Comparison of ENCODE assay signal across 24 mouse cellular contexts in genomic region chr10:46046890-46047414, GRCm38 (mm10).
DNase-seq lines count a peak whose midpoint lies in the region; ATAC-seq and TF ChIP-seq lines count a peak whose summit lies in the region.
"Had no signal": no experiment of that assay in that cellular context is flagged by ENCODE, and none has a peak within 500 bp of the region (broad histone marks: within the 10 kb centered on the region; RNA-seq: fewer than 3 reads in every experiment).

No protein-coding gene starts in this region.

- no peak overlapping the region for H3K4me3 ChIP-seq in forebrain, embryonic 12.5 days (replicated peaks)
- H3K4me3 ChIP-seq in forebrain, embryonic 11.5 days (ENCODE audit: low read depth, low read length): no peak overlapping the region
- no peak overlapping the region for H3K4me3 ChIP-seq in layer of hippocampus, adult 2 months
- no peak overlapping the region for H3K4me3 ChIP-seq in forebrain, embryonic 15.5 days
- no peak overlapping the region for H3K4me3 ChIP-seq in neural tube, embryonic 13.5 days
- H3K4me3 ChIP-seq: embryonic facial prominence, embryonic 10.5 days; intestine, embryonic 15.5 days; limb, embryonic 12.5 days; liver, embryonic 12.5 days had no signal

- 73% methylated on average over 8 of the region's 8 CpGs for WGBS in forebrain, embryonic 12.5 days
- WGBS in forebrain, embryonic 11.5 days: 83% methylated on average over 8 of the region's 8 CpGs
- 44% methylated on average over 8 of the region's 8 CpGs for WGBS in forebrain, embryonic 15.5 days
- WGBS in neural tube, embryonic 13.5 days: 80% methylated on average over 8 of the region's 8 CpGs

- no peak for DNase-seq in forebrain, embryonic 11.5 days (ENCODE audit: low spot score)
- DNase-seq in layer of hippocampus, adult 2 months (ENCODE audit: low spot score in 2 of 2): no peak
- no peak for DNase-seq in layer of hippocampus, adult 11-12 months (ENCODE audit: low spot score)
- no peak for DNase-seq in thymus, postnatal 4 days
- DNase-seq in frontal cortex, postnatal 25 days (ENCODE audit: low spot score in 2 of 2): no peak
- DNase-seq: adrenal gland, postnatal 14 days; cerebellum, adult 18-20 months; gastrocnemius, postnatal 14 days; heart, adult 18-20 months; heart, postnatal 36 days; kidney, adult 9 months; kidney, postnatal 25 days; lung, adult 2 months; lung, postnatal 4 days; thymus, postnatal 25 days had no signal

- no peaks in the 10 kb centered on the region for H3K27me3 ChIP-seq in forebrain, embryonic 12.5 days
- no peaks in the 10 kb centered on the region for H3K27me3 ChIP-seq in forebrain, embryonic 11.5 days (ENCODE audit: control insufficient read depth, insufficient read depth, low read length)
- no peaks in the 10 kb centered on the region for H3K27me3 ChIP-seq in forebrain, embryonic 15.5 days
- no peaks in the 10 kb centered on the region for H3K27me3 ChIP-seq in neural tube, embryonic 13.5 days
- H3K27me3 ChIP-seq: intestine, embryonic 15.5 days; limb, embryonic 12.5 days; liver, embryonic 12.5 days had no signal

- H3K4me2 ChIP-seq in forebrain, embryonic 12.5 days: no peak overlapping the region
- no peak overlapping the region for H3K4me2 ChIP-seq in forebrain, embryonic 11.5 days (ENCODE audit: low read depth, low read length, severe bottlenecking)
- no peak overlapping the region for H3K4me2 ChIP-seq in forebrain, embryonic 15.5 days (replicated peaks)
- no peak overlapping the region for H3K4me2 ChIP-seq in neural tube, embryonic 13.5 days
- H3K4me2 ChIP-seq: intestine, embryonic 15.5 days; limb, embryonic 12.5 days; liver, embryonic 12.5 days had no signal

- no peak overlapping the region for H3K9ac ChIP-seq in forebrain, embryonic 12.5 days
- no peak overlapping the region for H3K9ac ChIP-seq in forebrain, embryonic 11.5 days (ENCODE audit: low read length)
- H3K9ac ChIP-seq in forebrain, embryonic 15.5 days (replicated peaks): no peak overlapping the region
- no peak overlapping the region for H3K9ac ChIP-seq in neural tube, embryonic 13.5 days
- H3K9ac ChIP-seq: intestine, embryonic 15.5 days; limb, embryonic 12.5 days; liver, embryonic 12.5 days had no signal

- 0 out of 2 replicates have a peak overlapping the region, but pooled peaks have one; percentile 15 for H3K27ac ChIP-seq in forebrain, embryonic 12.5 days
- H3K27ac ChIP-seq in forebrain, embryonic 11.5 days (ENCODE audit: low read depth, low read length): no peak overlapping the region
- peak overlapping the region; percentile 86 for H3K27ac ChIP-seq in layer of hippocampus, adult 2 months
- H3K27ac ChIP-seq in forebrain, embryonic 15.5 days (replicated peaks): peak overlapping the region; percentile 69
- H3K27ac ChIP-seq in neural tube, embryonic 13.5 days (replicated peaks): peak overlapping the region; percentile 52; the same call in 1 of the 2 replicates
- H3K27ac ChIP-seq: embryonic facial prominence, embryonic 10.5 days; intestine, embryonic 15.5 days; limb, embryonic 12.5 days; liver, embryonic 12.5 days had no signal

- TF ChIP-seq CTCF in layer of hippocampus, adult 2 months (conservative IDR thresholded peaks at IDR 0.05): no peak

- ATAC-seq in forebrain, embryonic 12.5 days (ENCODE audit: low FRiP score): no peak
- no peak for ATAC-seq in forebrain, embryonic 11.5 days (replicated peaks; ENCODE audit: low FRiP score)
- peak; percentile 23; the same call in 1 of the 2 replicates for ATAC-seq in forebrain, embryonic 15.5 days (replicated peaks)
- ATAC-seq in neural tube, embryonic 13.5 days (ENCODE audit: low read depth): no peak
- ATAC-seq: activated CD4-positive, CD25-positive, alpha-beta regulatory T cell, adult 4 months; CD4-positive, CD25-positive, alpha-beta regulatory T cell, adult 4 months; intestine, embryonic 15.5 days; liver, embryonic 12.5 days had no signal

- no peaks in the 10 kb centered on the region for H3K9me3 ChIP-seq in forebrain, embryonic 12.5 days
- no peaks in the 10 kb centered on the region for H3K9me3 ChIP-seq in forebrain, embryonic 11.5 days (ENCODE audit: control insufficient read depth, low read length)
- no peaks in the 10 kb centered on the region for H3K9me3 ChIP-seq in forebrain, embryonic 15.5 days
- no peaks in the 10 kb centered on the region for H3K9me3 ChIP-seq in neural tube, embryonic 13.5 days
- H3K9me3 ChIP-seq: embryonic facial prominence, embryonic 10.5 days; intestine, embryonic 15.5 days; limb, embryonic 12.5 days; liver, embryonic 12.5 days had no signal

- H3K36me3 ChIP-seq in forebrain, embryonic 12.5 days (replicated peaks): no peaks in the 10 kb centered on the region
- no peaks in the 10 kb centered on the region for H3K36me3 ChIP-seq in forebrain, embryonic 11.5 days (ENCODE audit: control insufficient read depth, insufficient read depth, low read length)
- no peaks in the 10 kb centered on the region for H3K36me3 ChIP-seq in forebrain, embryonic 15.5 days
- no peaks in the 10 kb centered on the region for H3K36me3 ChIP-seq in neural tube, embryonic 13.5 days
- H3K36me3 ChIP-seq: embryonic facial prominence, embryonic 10.5 days; intestine, embryonic 15.5 days; limb, embryonic 12.5 days; liver, embryonic 12.5 days had no signal

- peaks cover 15% of the 10 kb centered on the region for H3K4me1 ChIP-seq in forebrain, embryonic 12.5 days
- H3K4me1 ChIP-seq in forebrain, embryonic 11.5 days (replicated peaks; ENCODE audit: control insufficient read depth, insufficient read depth, low read length): no peaks in the 10 kb centered on the region; the same call in 1 of the 2 replicates
- H3K4me1 ChIP-seq in forebrain, embryonic 15.5 days: peaks cover 23% of the 10 kb centered on the region
- H3K4me1 ChIP-seq in neural tube, embryonic 13.5 days (replicated peaks): peaks cover 25% of the 10 kb centered on the region
- H3K4me1 ChIP-seq: embryonic facial prominence, embryonic 10.5 days; intestine, embryonic 15.5 days; limb, embryonic 12.5 days; liver, embryonic 12.5 days had no signal
